Mouse (Mus musculus) G1E (cell line): ENCODE data around the gene Cep250. TPM values are rescaled to one million over a fixed set of nuclear protein-coding genes. Genes with fewer than 3 reads are reported as not detected.
A peak's percentile ranks its signal among the peaks of the same experiment; 100 is the strongest.

Experiments used
- ATAC-seq: 2 replicates; pipeline ENCODE4 v1.8.0; 2016; ENCODE audit warnings: mild to moderate bottlenecking; ENCODE audit not compliant: insufficient number of reproducible peaks, poor library complexity, low FRiP score, severe bottlenecking; ENCODE audit errors: extremely low read depth
- DNase-seq: peaks from one replicate; pipeline ENCODE4 v3.0.0; 2012; ENCODE audit warnings: low spot score
- H3K27me3 ChIP-seq: 2 replicates; pipeline ENCODE4 v1.6.1; 2012; ENCODE audit warnings: mild to moderate bottlenecking, low read length, inconsistent platforms; ENCODE audit not compliant: insufficient read depth
- H3K36me3 ChIP-seq: replicated peaks from 2 replicates; pipeline ENCODE3; 2012; ENCODE audit warnings: mild to moderate bottlenecking, inconsistent platforms
- H3K4me1 ChIP-seq: 2 replicates; pipeline ENCODE4 v1.6.1; 2012; ENCODE audit warnings: low read depth, low read length, inconsistent platforms, mixed read lengths; ENCODE audit not compliant: insufficient read depth
- H3K4me3 ChIP-seq: 2 replicates; pipeline ENCODE4 v1.5.1; 2012; ENCODE audit warnings: low read depth, mild to moderate bottlenecking, inconsistent platforms, low read length, moderate library complexity, mixed read lengths
- H3K9me3 ChIP-seq: replicated peaks from 2 replicates; pipeline ENCODE4 v1.6.1; 2012; ENCODE audit warnings: inconsistent platforms
- CTCF ChIP-seq: IDR thresholded peaks from 2 replicates; pipeline ENCODE4 v1.5.1; 2012; ENCODE audit warnings: low read depth, low read length, inconsistent platforms, mixed read lengths
- GATA1 ChIP-seq: IDR thresholded peaks from 2 replicates; pipeline ENCODE4 v1.6.1; 2012; ENCODE audit warnings: borderline replicate concordance, low read length, inconsistent platforms, mixed read lengths
- GATA2 ChIP-seq: IDR thresholded peaks from 2 replicates; pipeline ENCODE4 v1.6.1; 2012; ENCODE audit warnings: low read depth, low read length, inconsistent platforms, borderline replicate concordance
- POLR2AphosphoS5 ChIP-seq: IDR thresholded peaks from 2 replicates; pipeline ENCODE4 v1.6.1; 2012; ENCODE audit warnings: low read depth, low read length, inconsistent platforms; ENCODE audit not compliant: insufficient replicate concordance
- TAL1 ChIP-seq: conservative IDR thresholded peaks from 2 replicates; pipeline ENCODE4 v1.6.1; 2012; ENCODE audit warnings: low read depth, low read length, inconsistent platforms, mixed read lengths
- polyA plus RNA-seq: library from polyadenylated mRNA; stranded (reverse); fragments of >175 nt; gene quantifications from 2 replicates; pipeline ENCODE4 v1.2.3, GENCODE M21; 2012
- total RNA-seq, 2 experiments: library from RNA; stranded (forward) in 1 of 2; stranded (reverse) in 1 of 2; fragments of 200-1000 nt in 1 of 2; fragments of >200 nt in 1 of 2; fragmentation: Nextera tagmentation in 1 of 2; gene quantifications; 2 replicates each; pipeline ENCODE4 v1.2.3; 2014 to 2017

Cep250 gene
- total and polyA plus RNA-seq, 3 experiments: 12.3 to 49.2 (median 19.9) TPM

DNA sequence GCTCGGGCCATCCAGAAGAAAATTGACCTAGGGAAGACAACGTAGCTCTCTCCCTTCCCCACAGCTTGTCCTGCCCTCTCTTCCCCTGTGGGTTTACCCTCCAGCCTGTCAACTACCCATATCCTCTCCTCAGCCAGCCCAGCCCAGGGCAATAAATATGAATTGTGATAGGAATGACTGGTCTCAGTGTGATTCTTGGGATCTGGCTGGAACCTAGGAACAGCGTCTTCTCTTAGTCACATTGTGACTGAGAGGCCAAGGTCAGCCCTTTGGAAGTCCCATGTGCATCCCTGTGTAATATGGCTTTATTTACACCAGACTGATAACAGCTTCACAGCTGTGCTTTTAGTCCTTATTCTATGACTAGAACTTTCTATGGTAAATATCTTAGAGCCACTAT is 61.8 kb downstream of the Cep250 start:
- ATAC-seq (no peak), DNase-seq (no peak)
- peaks cover 28% of the 10 kb centered on the region for H3K4me1 ChIP-seq
- no peak overlapping the region for H3K4me3 ChIP-seq
- no peaks in the 10 kb centered on the region for H3K9me3 ChIP-seq
- H3K36me3 ChIP-seq: peaks cover 73% of the 10 kb centered on the region
- no peak for TF ChIP-seq POLR2AphosphoS5
- no peak for TF ChIP-seq GATA1
- no peak for TF ChIP-seq GATA2
- TF ChIP-seq TAL1: no peak
- TF ChIP-seq CTCF: no peak
- H3K27me3 ChIP-seq: no peaks in the 10 kb centered on the region

DNA sequence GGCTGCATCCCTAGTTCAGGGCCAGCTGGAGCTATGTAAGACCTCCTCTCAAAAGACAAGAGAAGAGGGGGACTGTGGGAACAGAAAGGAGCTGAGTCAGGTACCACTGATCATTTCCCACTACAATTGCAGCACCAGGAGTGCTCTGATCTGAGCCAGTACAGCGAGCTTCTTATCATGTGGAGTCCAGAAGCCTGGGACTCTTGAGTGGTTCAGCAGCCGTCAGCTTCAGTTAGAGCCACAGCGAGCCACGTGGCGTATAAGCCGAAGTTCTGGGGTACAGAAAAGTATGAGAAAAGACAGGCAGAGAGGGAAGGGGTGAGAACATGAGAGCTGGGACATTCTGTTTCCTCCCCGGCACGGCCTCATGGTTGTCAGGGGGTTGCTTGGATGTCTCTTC is 65.0 kb downstream of the Cep250 start:
- no peak for ATAC-seq

DNA sequence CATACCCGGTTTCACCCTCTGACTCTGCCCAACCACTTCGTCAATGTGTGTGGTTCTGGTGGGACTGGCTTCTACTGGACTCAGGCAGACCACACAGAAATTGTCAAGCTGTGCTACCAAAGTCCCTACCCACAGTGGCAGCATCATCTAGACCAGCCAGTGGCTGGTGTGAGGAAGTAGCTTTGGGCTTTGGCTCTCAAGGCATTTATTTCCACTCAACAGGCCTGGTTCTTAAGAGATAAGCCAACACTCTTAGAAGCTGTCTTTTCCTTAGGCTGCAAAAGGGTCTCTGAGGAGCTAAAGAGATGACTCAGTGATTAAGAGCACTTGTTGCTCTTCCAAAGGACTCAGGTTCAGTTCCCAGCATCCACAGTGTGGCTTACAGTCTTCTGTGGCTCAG is 65.5 kb downstream of the Cep250 start:
- Histone ChIP-seq H3K4me1 (peaks cover 38% of the 10 kb centered on the region), H3K4me3 (no peak overlapping the region), H3K27me3 (peaks cover 8% of the 10 kb centered on the region; the same call in 1 of the 2 replicates), H3K9me3 (no peaks in the 10 kb centered on the region), H3K36me3 (peaks cover 36% of the 10 kb centered on the region)
- ATAC-seq (no peak), DNase-seq (no peak)
- TF ChIP-seq CTCF (no peak), GATA1 (no peak), GATA2 (no peak), TAL1 (no peak), POLR2AphosphoS5 (no peak)

More for the DNA sequence above, 65.0 kb downstream of the Cep250 start:
- TF ChIP-seq GATA1: no peak
- no peak for TF ChIP-seq POLR2AphosphoS5
- no peak for TF ChIP-seq TAL1
- no peak for TF ChIP-seq CTCF
- TF ChIP-seq GATA2: no peak
- peak; percentile 20 for DNase-seq
- Histone ChIP-seq H3K27me3 (peaks cover 8% of the 10 kb centered on the region; the same call in 1 of the 2 replicates), H3K9me3 (no peaks in the 10 kb centered on the region), H3K36me3 (peaks cover 42% of the 10 kb centered on the region), H3K4me1 (peaks cover 38% of the 10 kb centered on the region), H3K4me3 (no peak overlapping the region)

DNA sequence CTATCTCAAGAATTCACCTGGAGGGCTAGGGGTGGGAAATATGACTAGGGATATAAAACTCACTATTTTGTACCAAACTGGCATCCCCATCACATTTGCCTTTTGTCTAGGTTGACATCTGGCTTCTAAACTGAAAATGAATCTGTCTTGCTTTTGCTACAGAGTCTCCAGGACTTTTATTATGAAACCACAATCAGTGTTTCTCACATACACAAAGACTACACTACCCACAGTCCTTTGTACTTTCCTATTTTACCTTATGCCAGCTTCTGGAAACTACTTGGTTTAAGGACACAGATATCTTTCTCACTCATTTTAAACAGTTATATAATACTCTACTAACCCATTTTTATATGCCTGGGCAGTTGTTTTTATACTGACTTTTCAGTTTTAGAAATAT is 69.2 kb downstream of the Cep250 start:
- TF ChIP-seq POLR2AphosphoS5: no peak
- no peak for TF ChIP-seq CTCF
- no peak for TF ChIP-seq GATA1
- no peak for TF ChIP-seq GATA2
- no peak for TF ChIP-seq TAL1
- DNase-seq (no peak), ATAC-seq (no peak)
- H3K27me3 ChIP-seq: peaks cover 28% of the 10 kb centered on the region
- H3K4me1 ChIP-seq: peaks cover 35% of the 10 kb centered on the region
- H3K9me3 ChIP-seq: no peaks in the 10 kb centered on the region
- peaks cover 2% of the 10 kb centered on the region for H3K36me3 ChIP-seq
- no peak overlapping the region for H3K4me3 ChIP-seq

DNA sequence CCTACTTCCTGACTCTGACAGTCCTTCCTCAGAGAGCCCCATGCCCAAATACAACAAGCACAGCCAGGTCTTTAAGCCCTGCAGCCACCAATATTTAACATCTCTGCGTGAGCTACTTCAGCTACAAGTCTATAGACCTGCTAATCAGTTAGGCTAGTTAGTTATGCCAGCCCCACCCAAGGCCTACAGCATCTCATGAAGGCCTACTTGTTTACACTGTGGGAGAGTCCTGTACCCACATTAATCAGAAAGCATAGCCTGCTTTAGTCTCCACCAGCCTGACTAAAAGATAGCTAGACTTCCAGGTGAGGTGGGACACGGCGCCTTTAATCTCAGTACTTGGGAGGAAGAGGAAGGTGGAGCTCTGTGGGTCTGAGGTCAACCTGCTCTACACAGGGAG is 83.1 kb downstream of the Cep250 start:
- Histone ChIP-seq H3K4me1 (peaks cover 2% of the 10 kb centered on the region; the same call in 1 of the 2 replicates), H3K4me3 (no peak overlapping the region), H3K27me3 (peaks cover 64% of the 10 kb centered on the region), H3K36me3 (no peaks in the 10 kb centered on the region), H3K9me3 (no peaks in the 10 kb centered on the region)
- no peak for TF ChIP-seq POLR2AphosphoS5
- TF ChIP-seq GATA2: no peak
- TF ChIP-seq TAL1: no peak
- TF ChIP-seq GATA1: no peak
- TF ChIP-seq CTCF: no peak
- no peak for DNase-seq
- ATAC-seq: no peak

- peaks cover 3% of the 10 kb centered on the region; the same call in 1 of the 2 replicates for H3K4me1 ChIP-seq
- H3K36me3 ChIP-seq: no peaks in the 10 kb centered on the region
- no peak for TF ChIP-seq GATA1
- no peak for TF ChIP-seq GATA2
- no peak for TF ChIP-seq TAL1
- no peak for TF ChIP-seq POLR2AphosphoS5
- TF ChIP-seq CTCF: no peak
- DNase-seq (no peak), ATAC-seq (no peak)
- H3K9me3 ChIP-seq: no peaks in the 10 kb centered on the region
- H3K4me3 ChIP-seq: no peak overlapping the region
- H3K27me3 ChIP-seq: peaks cover 59% of the 10 kb centered on the region
These were observed 86.6 kb downstream of the Cep250 start for GRCm38 (mm10) chr2:156042903-156043302.
